Mouse (Mus musculus): ENCODE measurements at regions not wholly inside any gene's neighbourhood (a gene's known extent, or its start where the extent isn't known, plus 50 kb on each side); places are given as distances from the start of the nearest gene placed in this dataset.
A peak's percentile ranks its signal among the peaks of the same experiment; 100 is the strongest.
"Not testable (repeated sequence)": the region's sequence is repeated elsewhere in the genome, so short reads cannot be mapped to it uniquely, and the experiment has no call there.

DNA sequence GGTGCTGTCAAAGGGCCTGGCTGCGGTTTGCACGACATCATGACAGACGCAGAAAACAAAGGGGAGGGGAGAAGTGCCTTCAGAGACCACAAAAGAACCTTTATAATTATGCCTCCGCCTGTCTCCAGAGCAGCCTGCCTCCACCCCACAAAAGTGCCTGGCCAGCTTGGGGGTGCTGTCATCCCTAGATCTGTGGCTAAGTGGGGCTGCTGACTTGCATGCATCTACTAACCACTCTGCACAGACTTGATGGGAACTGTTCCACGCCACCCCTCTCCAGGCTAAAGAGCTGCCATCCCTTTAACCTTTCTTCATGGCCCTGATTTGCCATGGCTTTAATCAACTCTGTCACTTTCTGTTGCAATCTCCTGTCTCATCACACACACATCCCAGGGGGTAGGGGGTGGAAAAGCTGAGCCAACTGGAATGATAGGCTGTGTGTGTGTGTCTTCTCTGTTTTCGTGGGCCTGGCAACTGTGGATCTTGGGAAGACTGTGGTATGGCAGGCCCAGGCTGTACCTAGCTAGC is 162.4 kb upstream of the Pkdcc start:
- H3K4me1 ChIP-seq: 0 out of 2 replicates have a peak, but pooled peaks cover 3% of the 10 kb centered on the region
- H3K36me3 ChIP-seq: no peaks in the 10 kb centered on the region
- H3K9me3 ChIP-seq: no peaks in the 10 kb centered on the region
- no peak for ATAC-seq (replicated peaks)
- H3K4me2 ChIP-seq (replicated peaks): no peak overlapping the region
- H3K27me3 ChIP-seq: no peaks in the 10 kb centered on the region
- no peak overlapping the region for H3K4me3 ChIP-seq
- 42% methylated on average over 6 of the region's 6 CpGs for WGBS
- H3K9ac ChIP-seq (replicated peaks): no peak overlapping the region
- H3K27ac ChIP-seq (replicated peaks): no peak overlapping the region

- Histone ChIP-seq H3K27me3 (no peaks in the 10 kb centered on the region), H3K9ac (replicated peaks) (no peak overlapping the region), H3K36me3 (no peaks in the 10 kb centered on the region), H3K4me3 (no peak overlapping the region), H3K27ac (replicated peaks) (no peak overlapping the region), H3K9me3 (no peaks in the 10 kb centered on the region), H3K4me2 (replicated peaks) (no peak overlapping the region), H3K4me1 (0 out of 2 replicates have a peak, but pooled peaks cover 3% of the 10 kb centered on the region)
- ATAC-seq (replicated peaks): no peak
- 78% methylated on average over 3 of the region's 3 CpGs for WGBS
These were observed 157.3 kb upstream of the Pkdcc start for GRCm38 (mm10) chr17:83057832-83058231.

GRCm38 (mm10) chr17:83061843-83062242 is 153.2 kb upstream of the Pkdcc start:
- no peaks in the 10 kb centered on the region for H3K36me3 ChIP-seq
- H3K27ac ChIP-seq (replicated peaks): no peak overlapping the region
- WGBS: 72% methylated on average over 6 of the region's 6 CpGs
- H3K9me3 ChIP-seq: no peaks in the 10 kb centered on the region
- H3K27me3 ChIP-seq: no peaks in the 10 kb centered on the region
- no peak overlapping the region for H3K4me2 ChIP-seq (replicated peaks)
- H3K4me3 ChIP-seq: no peak overlapping the region
- 0 out of 2 replicates have a peak, but pooled peaks cover 3% of the 10 kb centered on the region for H3K4me1 ChIP-seq
- no peak overlapping the region for H3K9ac ChIP-seq (replicated peaks)
- no peak for ATAC-seq (replicated peaks)

- H3K27me3 ChIP-seq: no peaks in the 10 kb centered on the region
- no peak overlapping the region for H3K9ac ChIP-seq (replicated peaks)
- H3K36me3 ChIP-seq: no peaks in the 10 kb centered on the region
- WGBS: 40% methylated on average over 4 of the region's 4 CpGs
- H3K9me3 ChIP-seq: no peaks in the 10 kb centered on the region
- 0 out of 2 replicates have a peak, but pooled peaks cover 3% of the 10 kb centered on the region for H3K4me1 ChIP-seq
- H3K27ac ChIP-seq (replicated peaks): no peak overlapping the region
- ATAC-seq (replicated peaks): no peak
- H3K4me3 ChIP-seq: no peak overlapping the region
- no peak overlapping the region for H3K4me2 ChIP-seq (replicated peaks)
These were observed 151.2 kb upstream of the Pkdcc start for GRCm38 (mm10) chr17:83063848-83064247.

DNA sequence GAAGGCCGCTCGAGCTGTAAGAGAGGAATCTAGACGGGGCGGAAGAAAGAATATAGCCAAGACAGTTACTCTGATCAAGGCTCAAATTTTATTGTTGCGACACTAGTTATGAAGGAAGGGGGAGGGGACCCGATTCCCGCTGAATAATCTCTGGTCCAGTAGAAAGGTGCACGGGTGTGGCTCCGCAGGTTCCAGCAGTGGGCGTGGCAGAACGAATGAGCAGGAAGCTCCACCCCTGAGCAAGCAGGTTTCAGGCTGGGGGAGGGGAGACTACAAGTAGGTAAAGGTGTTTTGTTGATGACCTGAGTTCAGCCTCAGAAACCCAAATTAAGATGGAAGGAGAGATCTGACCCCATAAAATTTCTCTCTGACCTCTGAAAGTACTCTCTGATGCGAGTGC is 150.7 kb upstream of the Pkdcc start:
- H3K27ac ChIP-seq (replicated peaks); H3K4me2 ChIP-seq (replicated peaks); H3K27me3 ChIP-seq; H3K9me3 ChIP-seq; ATAC-seq (replicated peaks); H3K9ac ChIP-seq (replicated peaks); H3K4me3 ChIP-seq; H3K36me3 ChIP-seq; H3K4me1 ChIP-seq: not testable (repeated sequence)
- WGBS: 20% methylated on average over 11 of the region's 12 CpGs

DNA sequence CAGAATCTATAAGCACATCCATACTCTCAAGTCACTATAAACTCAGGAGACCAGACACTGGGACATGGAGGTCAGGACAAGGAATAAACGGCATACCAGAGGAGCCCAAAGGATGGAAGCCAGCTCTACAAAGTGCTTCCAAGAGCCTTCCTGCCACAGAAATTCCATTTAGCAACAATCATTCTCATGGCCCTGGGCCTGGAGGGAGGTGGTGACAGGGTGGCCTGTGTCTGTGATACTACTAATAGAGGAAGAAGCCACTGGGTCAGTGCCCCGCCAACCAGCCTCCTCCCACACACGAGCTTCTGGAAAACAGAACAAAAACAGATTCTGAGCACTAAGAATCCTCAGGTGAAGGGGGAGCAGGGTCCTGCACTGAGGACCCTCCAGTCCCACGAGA is 145.8 kb upstream of the Pkdcc start:
- ATAC-seq (replicated peaks): no peak
- peaks cover 3% of the 10 kb centered on the region; the same call in 1 of the 2 replicates for H3K4me1 ChIP-seq
- 75% methylated on average over 4 of the region's 4 CpGs for WGBS

DNA sequence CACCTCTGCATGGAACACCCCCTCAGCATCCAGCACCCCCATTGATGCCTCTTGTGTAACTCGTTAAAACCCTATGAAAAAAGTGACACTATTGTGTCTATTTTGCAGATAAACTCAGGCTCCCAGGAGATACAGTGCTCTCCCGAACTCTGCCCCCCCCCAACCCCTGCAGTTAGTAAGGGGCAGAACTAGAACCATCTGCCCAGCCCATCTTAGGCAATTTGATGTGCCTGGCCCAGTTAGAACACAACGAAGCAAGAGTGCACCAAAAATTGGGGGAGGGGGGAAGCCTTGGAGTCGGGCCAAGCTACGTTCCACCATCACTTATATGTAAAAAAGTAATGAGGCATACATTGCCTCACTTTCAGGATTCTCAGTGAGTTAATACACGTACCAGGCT is 143.3 kb upstream of the Pkdcc start:
- Histone ChIP-seq H3K4me2 (replicated peaks) (no peak overlapping the region), H3K9ac (replicated peaks) (no peak overlapping the region), H3K9me3 (no peaks in the 10 kb centered on the region), H3K36me3 (no peaks in the 10 kb centered on the region), H3K4me1 (peaks cover 3% of the 10 kb centered on the region; the same call in 1 of the 2 replicates), H3K4me3 (no peak overlapping the region), H3K27me3 (no peaks in the 10 kb centered on the region), H3K27ac (replicated peaks) (no peak overlapping the region)
- 49% methylated on average over 6 of the region's 6 CpGs for WGBS
- no peak for ATAC-seq (replicated peaks)

More for the DNA sequence above, 145.8 kb upstream of the Pkdcc start:
- Histone ChIP-seq H3K4me2 (replicated peaks) (no peak overlapping the region), H3K9ac (replicated peaks) (no peak overlapping the region), H3K27me3 (no peaks in the 10 kb centered on the region), H3K27ac (replicated peaks) (no peak overlapping the region), H3K36me3 (no peaks in the 10 kb centered on the region), H3K4me3 (no peak overlapping the region), H3K9me3 (no peaks in the 10 kb centered on the region)

GRCm38 (mm10) chr17:83072175-83072574 is 142.9 kb upstream of the Pkdcc start:
- H3K36me3 ChIP-seq: no peaks in the 10 kb centered on the region
- peaks cover 3% of the 10 kb centered on the region; the same call in 1 of the 2 replicates for H3K4me1 ChIP-seq
- no peak for ATAC-seq (replicated peaks)
- H3K27ac ChIP-seq (replicated peaks): no peak overlapping the region
- H3K4me2 ChIP-seq (replicated peaks): no peak overlapping the region
- H3K9ac ChIP-seq (replicated peaks): no peak overlapping the region
- no peak overlapping the region for H3K4me3 ChIP-seq
- H3K27me3 ChIP-seq: no peaks in the 10 kb centered on the region
- no peaks in the 10 kb centered on the region for H3K9me3 ChIP-seq
- 78% methylated on average over 4 of the region's 4 CpGs for WGBS

GRCm38 (mm10) chr17:83074893-83075292 is 140.2 kb upstream of the Pkdcc start:
- Histone ChIP-seq H3K9me3 (no peaks in the 10 kb centered on the region), H3K36me3 (no peaks in the 10 kb centered on the region), H3K9ac (replicated peaks) (no peak overlapping the region), H3K27me3 (no peaks in the 10 kb centered on the region), H3K4me1 (peaks cover 11% of the 10 kb centered on the region), H3K27ac (replicated peaks) (no peak overlapping the region), H3K4me3 (no peak overlapping the region), H3K4me2 (replicated peaks) (no peak overlapping the region)
- no peak for ATAC-seq (replicated peaks)
- 55% methylated on average over 5 of the region's 5 CpGs for WGBS

DNA sequence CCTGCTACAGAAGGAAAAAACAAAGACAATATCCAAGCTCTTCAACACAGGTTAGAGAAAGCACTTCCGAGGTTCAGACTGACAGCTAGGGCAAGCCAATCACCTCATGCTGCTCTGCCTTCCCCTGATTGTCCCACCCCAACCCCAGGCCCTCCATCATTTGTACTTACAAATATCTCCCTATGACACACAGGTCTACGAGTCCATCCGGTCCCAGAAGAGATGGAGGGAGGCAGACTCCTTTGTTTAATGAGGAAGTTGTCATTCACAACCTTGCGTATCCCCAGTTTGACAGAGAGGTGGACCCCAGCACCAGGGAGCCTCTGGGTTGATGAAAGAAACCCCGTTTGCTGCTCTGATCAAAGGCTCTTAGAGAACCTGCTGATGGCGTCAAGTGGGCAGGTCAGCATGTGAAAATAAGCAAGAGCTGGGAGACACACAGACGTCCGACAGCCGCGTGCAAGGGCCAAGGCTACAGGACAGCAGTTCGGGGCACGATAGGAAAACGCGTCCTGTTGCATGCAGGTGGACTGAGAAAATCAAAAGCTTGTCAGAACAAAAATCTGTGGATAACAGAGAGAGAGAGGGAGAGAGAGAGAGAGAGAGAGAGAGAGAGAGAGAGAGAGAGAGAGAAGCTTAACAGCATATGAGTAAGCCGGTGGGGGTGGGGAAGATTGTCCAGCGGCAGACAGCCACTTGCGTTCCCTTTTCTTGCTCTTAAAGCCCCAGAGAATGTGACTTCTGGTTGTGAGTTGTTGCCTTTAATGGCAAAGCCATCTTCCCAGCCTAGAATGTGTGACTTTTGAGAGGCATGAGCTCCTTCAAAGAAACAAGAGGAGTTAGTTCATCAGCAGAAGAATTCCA is 137.1 kb upstream of the Pkdcc start:
- H3K9me3 ChIP-seq: no peaks in the 10 kb centered on the region
- H3K4me2 ChIP-seq (replicated peaks): no peak overlapping the region
- H3K36me3 ChIP-seq: no peaks in the 10 kb centered on the region
- no peak overlapping the region for H3K4me3 ChIP-seq
- no peaks in the 10 kb centered on the region for H3K27me3 ChIP-seq
- H3K4me1 ChIP-seq: peaks cover 8% of the 10 kb centered on the region
- WGBS: 46% methylated on average over 17 of the region's 17 CpGs
- H3K9ac ChIP-seq (replicated peaks): no peak overlapping the region
- ATAC-seq (replicated peaks): 0 out of 2 replicates have a peak, but pooled peaks have one; percentile 43
- H3K27ac ChIP-seq (replicated peaks): no peak overlapping the region

DNA sequence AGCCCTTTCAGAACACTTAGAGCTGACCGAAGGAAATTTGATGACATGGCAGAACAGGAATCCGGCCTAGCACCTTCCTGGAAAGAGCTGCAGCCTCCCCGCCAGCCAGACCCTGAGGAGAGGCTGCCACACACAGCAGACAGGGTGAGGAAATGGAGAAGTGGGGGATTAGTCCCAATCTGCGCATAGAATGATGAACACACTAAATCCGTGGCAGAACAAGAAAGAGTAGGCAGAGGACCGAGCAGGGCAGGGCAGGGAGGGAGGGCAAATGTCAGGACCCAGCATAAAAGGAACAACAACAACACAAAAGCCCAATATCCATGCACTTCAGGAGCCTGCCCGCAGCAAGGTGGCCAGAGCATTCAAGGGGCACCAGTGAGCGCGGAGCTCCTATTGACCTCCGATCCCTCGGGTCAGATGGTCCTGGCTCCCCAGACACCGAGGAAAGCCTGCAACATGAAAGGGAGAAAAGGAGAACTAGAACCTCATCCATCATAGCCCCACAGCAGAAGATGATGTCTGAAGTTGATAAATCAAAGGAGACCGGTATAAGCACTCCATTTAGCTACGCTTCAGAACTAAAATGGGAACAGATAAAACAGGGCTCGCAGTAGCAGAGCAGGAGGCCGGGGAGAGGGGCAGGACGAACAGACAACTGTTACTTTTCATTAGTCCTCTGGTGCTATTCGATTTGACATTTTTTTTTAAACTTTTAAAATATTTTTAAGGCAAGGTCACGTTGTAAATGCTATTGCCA is 136.3 kb upstream of the Pkdcc start:
- Histone ChIP-seq H3K36me3 (no peaks in the 10 kb centered on the region), H3K9me3 (no peaks in the 10 kb centered on the region), H3K27ac (replicated peaks) (no peak overlapping the region), H3K4me1 (peaks cover 13% of the 10 kb centered on the region), H3K9ac (replicated peaks) (no peak overlapping the region), H3K27me3 (no peaks in the 10 kb centered on the region), H3K4me2 (replicated peaks) (no peak overlapping the region), H3K4me3 (no peak overlapping the region)
- no peak for ATAC-seq (replicated peaks)
- WGBS: 43% methylated on average over 19 of the region's 19 CpGs

DNA sequence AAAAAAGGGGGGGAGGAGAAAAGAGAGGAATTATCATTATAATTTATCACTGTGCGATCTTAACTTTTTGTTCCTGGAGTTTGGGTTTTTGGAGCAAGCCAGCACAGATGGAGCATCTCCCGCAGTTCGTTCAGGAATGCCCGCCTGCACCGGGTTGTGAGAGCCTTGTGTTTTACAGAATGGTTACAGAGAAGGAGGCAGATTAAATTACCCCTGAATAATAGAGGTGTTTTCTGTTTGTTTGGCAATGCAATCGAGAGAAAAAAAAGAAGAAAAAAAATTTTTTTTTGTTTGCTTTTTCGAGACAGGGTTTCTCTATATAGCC is 135.8 kb upstream of the Pkdcc start:
- 71% methylated on average over 7 of the region's 7 CpGs for WGBS

More for the DNA sequence above, 135.8 kb upstream of the Pkdcc start:
- H3K27me3 ChIP-seq: no peaks in the 10 kb centered on the region
- no peak overlapping the region for H3K27ac ChIP-seq (replicated peaks)
- H3K4me2 ChIP-seq (replicated peaks): no peak overlapping the region
- no peak for ATAC-seq (replicated peaks)
- H3K4me1 ChIP-seq: peaks cover 15% of the 10 kb centered on the region
- H3K9ac ChIP-seq (replicated peaks): no peak overlapping the region
- H3K36me3 ChIP-seq: no peaks in the 10 kb centered on the region
- no peak overlapping the region for H3K4me3 ChIP-seq
- no peaks in the 10 kb centered on the region for H3K9me3 ChIP-seq

Data from forebrain, embryonic 15.5 days (tissue).